Mouse (Mus musculus): ENCODE measurements at regions not wholly inside any gene's neighbourhood (a gene's known extent, or its start where the extent isn't known, plus 50 kb on each side); places are given as distances from the start of the nearest gene placed in this dataset.
"Not testable (repeated sequence)": the region's sequence is repeated elsewhere in the genome, so short reads cannot be mapped to it uniquely, and the experiment has no call there.

GRCm38 (mm10) chr15:96813472-96813871 lies 113.9 kb upstream of the Slc38a2 start:
- Histone ChIP-seq H3K4me3 (replicated peaks) (no peak overlapping the region), H3K4me2 (replicated peaks) (no peak overlapping the region), H3K27ac (no peak overlapping the region), H3K4me1 (replicated peaks) (no peaks in the 10 kb centered on the region), H3K27me3 (no peaks in the 10 kb centered on the region), H3K36me3 (no peaks in the 10 kb centered on the region), H3K9me3 (peaks cover 17% of the 10 kb centered on the region), H3K9ac (replicated peaks) (no peak overlapping the region)
- WGBS: 76% methylated on average over 2 of the region's 2 CpGs
- no peak for ATAC-seq

GRCm38 (mm10) chr15:96802729-96803053 lies 103.2 kb upstream of the Slc38a2 start:
- no peak overlapping the region for H3K27ac ChIP-seq
- no peaks in the 10 kb centered on the region for H3K4me1 ChIP-seq (replicated peaks)
- H3K4me2 ChIP-seq (replicated peaks): no peak overlapping the region
- no peak for ATAC-seq
- H3K27me3 ChIP-seq: no peaks in the 10 kb centered on the region
- WGBS: 67% methylated on average over 1 of the region's 1 CpGs
- no peaks in the 10 kb centered on the region for H3K36me3 ChIP-seq
- H3K9me3 ChIP-seq: no peaks in the 10 kb centered on the region
- H3K4me3 ChIP-seq (replicated peaks): no peak overlapping the region
- no peak overlapping the region for H3K9ac ChIP-seq (replicated peaks)

DNA sequence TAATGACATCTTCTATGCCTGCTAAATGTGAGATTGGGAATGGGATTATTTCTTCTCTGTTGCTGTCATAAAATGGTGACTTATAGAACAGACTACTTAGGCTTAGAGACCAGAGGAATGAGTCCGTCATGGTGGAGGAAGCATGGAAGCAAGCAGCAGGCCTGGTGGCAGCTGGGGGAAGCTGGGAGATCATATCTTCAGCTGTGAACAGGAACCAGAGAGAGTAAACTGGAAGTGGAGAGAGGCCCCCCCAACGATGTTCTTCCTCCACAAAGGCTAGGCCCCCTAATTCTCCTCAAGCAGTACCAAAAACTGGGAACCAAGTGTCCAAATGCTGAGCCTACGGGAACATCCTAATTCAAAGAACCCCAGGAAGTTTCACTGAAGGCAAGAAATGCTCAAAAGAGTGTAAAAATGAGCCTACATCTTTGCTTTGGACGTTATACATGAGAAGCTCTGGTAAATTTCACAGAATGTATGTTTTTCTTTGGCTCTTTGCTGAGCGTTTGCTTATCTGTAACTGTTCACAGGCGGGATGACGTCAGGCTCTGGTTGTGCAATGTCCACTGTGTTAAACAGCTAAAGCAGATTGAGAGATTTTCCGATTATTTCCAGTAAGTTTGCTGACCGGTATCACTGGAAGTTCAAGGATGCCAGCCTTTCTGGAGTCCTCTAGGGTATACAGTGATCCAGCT lies 102.7 kb upstream of the Slc38a2 start:
- H3K4me3 ChIP-seq (replicated peaks): no peak overlapping the region
- 87% methylated on average over 9 of the region's 9 CpGs for WGBS
- ATAC-seq: no peak

GRCm38 (mm10) chr15:96799228-96799627 lies 99.7 kb upstream of the Slc38a2 start:
- Histone ChIP-seq H3K4me2 (replicated peaks) (no peak overlapping the region), H3K36me3 (no peaks in the 10 kb centered on the region), H3K9ac (replicated peaks) (no peak overlapping the region), H3K27me3 (no peaks in the 10 kb centered on the region), H3K4me1 (replicated peaks) (no peaks in the 10 kb centered on the region), H3K9me3 (no peaks in the 10 kb centered on the region), H3K4me3 (replicated peaks) (no peak overlapping the region), H3K27ac (no peak overlapping the region)
- ATAC-seq: no peak
- 72% methylated on average over 12 of the region's 12 CpGs for WGBS

More for the DNA sequence above, 102.7 kb upstream of the Slc38a2 start:
- Histone ChIP-seq H3K27me3 (no peaks in the 10 kb centered on the region), H3K36me3 (no peaks in the 10 kb centered on the region), H3K4me2 (replicated peaks) (no peak overlapping the region), H3K4me1 (replicated peaks) (no peaks in the 10 kb centered on the region), H3K9ac (replicated peaks) (no peak overlapping the region), H3K27ac (no peak overlapping the region), H3K9me3 (no peaks in the 10 kb centered on the region)

DNA sequence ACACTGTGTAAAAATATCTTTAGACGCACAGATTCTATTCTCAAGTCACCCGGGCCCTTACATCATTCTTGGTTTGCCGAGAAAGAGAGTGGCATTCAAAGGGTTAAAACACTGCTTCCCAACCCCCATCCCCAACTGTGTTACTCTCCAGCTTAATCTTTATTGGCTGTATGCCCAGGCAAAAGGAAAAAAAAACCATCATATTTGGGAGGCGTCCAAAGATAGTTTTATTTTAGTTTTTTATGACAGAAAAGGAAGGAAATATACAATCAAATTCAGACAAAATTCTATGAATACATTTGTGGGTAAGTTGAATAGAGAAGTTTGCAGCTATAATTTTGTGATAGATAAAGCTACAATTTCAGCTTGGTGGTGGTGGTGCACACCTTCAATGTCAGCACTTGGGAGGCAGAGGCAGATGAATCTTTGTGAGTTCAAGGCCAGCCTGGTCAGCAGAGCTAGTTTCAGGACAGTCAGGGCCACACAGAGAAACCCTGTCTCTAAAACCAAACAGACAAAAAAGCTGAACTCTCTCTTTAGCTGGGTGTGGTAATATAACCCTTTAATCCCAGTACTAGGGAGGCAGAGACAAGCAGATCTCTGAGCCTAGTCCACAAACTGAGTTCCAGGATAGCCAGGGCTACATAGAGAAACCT lies 98.2 kb upstream of the Slc38a2 start:
- Histone ChIP-seq H3K27ac (no peak overlapping the region), H3K4me1 (replicated peaks) (no peaks in the 10 kb centered on the region), H3K9me3 (no peaks in the 10 kb centered on the region), H3K4me2 (replicated peaks) (no peak overlapping the region), H3K4me3 (replicated peaks) (no peak overlapping the region), H3K36me3 (no peaks in the 10 kb centered on the region), H3K9ac (replicated peaks) (no peak overlapping the region), H3K27me3 (no peaks in the 10 kb centered on the region)
- no peak for ATAC-seq
- WGBS: 78% methylated on average over 4 of the region's 4 CpGs

GRCm38 (mm10) chr15:96794177-96794719 lies 94.7 kb upstream of the Slc38a2 start:
- Histone ChIP-seq H3K4me3 (replicated peaks) (no peak overlapping the region), H3K4me1 (replicated peaks) (no peaks in the 10 kb centered on the region), H3K27ac (no peak overlapping the region), H3K36me3 (no peaks in the 10 kb centered on the region), H3K9ac (replicated peaks) (no peak overlapping the region), H3K4me2 (replicated peaks) (no peak overlapping the region), H3K9me3 (no peaks in the 10 kb centered on the region), H3K27me3 (no peaks in the 10 kb centered on the region)
- no peak for ATAC-seq
- 92% methylated on average over 6 of the region's 6 CpGs for WGBS

DNA sequence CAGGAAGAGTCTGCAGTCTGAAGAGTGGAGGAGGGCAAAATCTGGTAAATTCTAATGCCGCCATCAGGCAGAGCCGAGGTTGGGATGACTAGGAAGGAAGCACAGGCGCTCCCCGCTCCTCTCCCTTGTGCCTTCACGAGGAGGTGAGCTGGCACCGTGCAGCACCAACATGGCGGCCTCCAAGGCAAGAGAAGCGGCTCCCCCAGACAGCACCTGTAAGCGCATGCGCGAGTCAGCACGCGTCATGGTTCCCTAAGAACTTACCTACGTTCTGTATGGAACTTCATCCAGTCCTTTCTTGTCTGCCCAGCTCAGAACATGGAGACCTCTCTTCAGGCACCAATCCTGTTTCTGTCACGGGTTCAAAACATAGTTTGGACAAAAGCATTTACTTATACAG lies 93.7 kb upstream of the Slc38a2 start:
- H3K4me1 ChIP-seq (replicated peaks): no peaks in the 10 kb centered on the region
- no peaks in the 10 kb centered on the region for H3K27me3 ChIP-seq
- H3K36me3 ChIP-seq: no peaks in the 10 kb centered on the region
- WGBS: 92% methylated on average over 15 of the region's 15 CpGs
- H3K27ac ChIP-seq: no peak overlapping the region
- H3K4me3 ChIP-seq (replicated peaks): no peak overlapping the region
- H3K9ac ChIP-seq (replicated peaks): no peak overlapping the region
- ATAC-seq: no peak
- no peaks in the 10 kb centered on the region for H3K9me3 ChIP-seq
- no peak overlapping the region for H3K4me2 ChIP-seq (replicated peaks)

GRCm38 (mm10) chr15:96791306-96791705 lies 91.8 kb upstream of the Slc38a2 start:
- no peaks in the 10 kb centered on the region for H3K36me3 ChIP-seq
- H3K4me2 ChIP-seq (replicated peaks): no peak overlapping the region
- H3K27ac ChIP-seq: no peak overlapping the region
- ATAC-seq: no peak
- H3K27me3 ChIP-seq: no peaks in the 10 kb centered on the region
- no peaks in the 10 kb centered on the region for H3K9me3 ChIP-seq
- no peak overlapping the region for H3K4me3 ChIP-seq (replicated peaks)
- H3K9ac ChIP-seq (replicated peaks): no peak overlapping the region
- 85% methylated on average over 6 of the region's 6 CpGs for WGBS
- H3K4me1 ChIP-seq (replicated peaks): no peaks in the 10 kb centered on the region

GRCm38 (mm10) chr15:96787921-96788320 lies 88.4 kb upstream of the Slc38a2 start:
- H3K9ac ChIP-seq (replicated peaks); H3K4me3 ChIP-seq (replicated peaks); H3K9me3 ChIP-seq; H3K27me3 ChIP-seq; H3K36me3 ChIP-seq; H3K27ac ChIP-seq; H3K4me2 ChIP-seq (replicated peaks); ATAC-seq; H3K4me1 ChIP-seq (replicated peaks): not testable (repeated sequence)
- 85% methylated on average over 2 of the region's 2 CpGs for WGBS

- no peak overlapping the region for H3K9ac ChIP-seq (replicated peaks)
- H3K9me3 ChIP-seq: no peaks in the 10 kb centered on the region
- H3K4me2 ChIP-seq (replicated peaks): no peak overlapping the region
- no peaks in the 10 kb centered on the region for H3K36me3 ChIP-seq
- 91% methylated on average over 7 of the region's 7 CpGs for WGBS
- H3K4me3 ChIP-seq (replicated peaks): no peak overlapping the region
- no peak overlapping the region for H3K27ac ChIP-seq
- no peaks in the 10 kb centered on the region for H3K4me1 ChIP-seq (replicated peaks)
- no peaks in the 10 kb centered on the region for H3K27me3 ChIP-seq
- ATAC-seq: no peak
These were observed 85.0 kb upstream of the Slc38a2 start for GRCm38 (mm10) chr15:96784578-96784977.

DNA sequence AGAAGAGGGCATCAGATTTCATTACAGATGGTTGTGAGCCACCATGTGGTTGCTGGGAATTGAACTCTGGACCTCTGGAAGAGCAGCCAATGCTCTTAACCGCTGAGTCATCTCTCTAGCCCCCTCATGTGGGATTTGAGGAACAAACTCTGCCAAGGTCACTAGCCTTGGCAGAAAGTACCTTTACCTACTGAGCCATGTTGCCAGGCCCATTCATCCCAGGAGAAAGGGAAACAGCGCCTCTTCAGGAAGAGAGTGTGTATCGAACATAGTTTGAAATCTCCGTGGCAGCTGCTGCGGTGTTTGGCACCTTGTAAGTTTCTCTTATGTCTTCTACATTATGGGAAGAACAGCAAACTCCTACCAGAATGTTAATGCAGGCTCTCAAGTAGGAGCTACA lies 82.0 kb upstream of the Slc38a2 start:
- Histone ChIP-seq H3K4me3 (replicated peaks) (no peak overlapping the region), H3K36me3 (no peaks in the 10 kb centered on the region), H3K27ac (no peak overlapping the region), H3K9ac (replicated peaks) (no peak overlapping the region), H3K4me1 (replicated peaks) (no peaks in the 10 kb centered on the region), H3K9me3 (no peaks in the 10 kb centered on the region), H3K27me3 (no peaks in the 10 kb centered on the region), H3K4me2 (replicated peaks) (no peak overlapping the region)
- no peak for ATAC-seq
- WGBS: 74% methylated on average over 5 of the region's 5 CpGs

DNA sequence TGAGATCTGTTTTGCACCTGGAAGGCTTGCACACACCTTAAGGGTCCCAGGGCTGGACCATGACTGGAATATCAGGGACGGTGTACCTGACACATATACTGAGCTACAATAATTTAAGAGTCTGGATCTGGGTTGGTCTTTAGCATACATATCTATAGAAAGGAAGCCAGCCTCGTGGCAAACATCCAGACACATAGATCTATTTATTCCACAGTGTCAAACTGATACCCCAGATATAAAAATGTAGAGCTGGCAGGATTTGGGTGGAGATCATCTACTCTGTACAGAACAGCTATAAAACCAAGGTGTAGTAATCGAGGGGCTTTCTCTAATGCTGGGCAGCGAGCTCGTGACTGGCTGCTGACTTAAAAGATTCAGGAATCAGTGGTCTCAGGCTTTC lies 81.1 kb upstream of the Slc38a2 start:
- Histone ChIP-seq H3K4me3 (replicated peaks) (no peak overlapping the region), H3K9me3 (no peaks in the 10 kb centered on the region)
- ATAC-seq: no peak

GRCm38 (mm10) chr15:96779358-96779757 lies 79.8 kb upstream of the Slc38a2 start:
- Histone ChIP-seq H3K4me1 (replicated peaks) (no peaks in the 10 kb centered on the region), H3K9me3 (no peaks in the 10 kb centered on the region), H3K4me2 (replicated peaks) (no peak overlapping the region), H3K27me3 (no peaks in the 10 kb centered on the region), H3K36me3 (no peaks in the 10 kb centered on the region), H3K9ac (replicated peaks) (no peak overlapping the region), H3K4me3 (replicated peaks) (no peak overlapping the region), H3K27ac (no peak overlapping the region)
- 87% methylated on average over 7 of the region's 7 CpGs for WGBS
- ATAC-seq: no peak

More for the DNA sequence above, 81.1 kb upstream of the Slc38a2 start:
- Histone ChIP-seq H3K4me2 (replicated peaks) (no peak overlapping the region), H3K4me1 (replicated peaks) (no peaks in the 10 kb centered on the region), H3K27me3 (no peaks in the 10 kb centered on the region), H3K27ac (no peak overlapping the region), H3K36me3 (no peaks in the 10 kb centered on the region), H3K9ac (replicated peaks) (no peak overlapping the region)
- WGBS: 89% methylated on average over 5 of the region's 5 CpGs
